Mouse (Mus musculus) embryonic facial prominence, embryonic 11.5 days (tissue): ENCODE measurements at regions not wholly inside any gene's neighbourhood (a gene's known extent, or its start where the extent isn't known, plus 50 kb on each side); places are given as distances from the start of the nearest gene placed in this dataset.
A peak's percentile ranks its signal among the peaks of the same experiment; 100 is the strongest.

Experiments
- ATAC-seq: fragments of 200-750 bp; cut with Nextera tagmentation; replicated peaks from 2 replicates; pipeline ENCODE4 v1.8.0; 2017; ENCODE audit warnings: low read depth; ENCODE audit not compliant: insufficient number of reproducible peaks, low FRiP score, low TSS enrichment
- DNase-seq: peaks from one replicate; pipeline ENCODE4 v3.0.0-alpha.2; 2015; ENCODE audit warnings: low spot score
- H3K27ac ChIP-seq: fragments of 300-500 bp; sonication (generic); replicated peaks from 2 replicates; pipeline ENCODE4 v1.5.1; 2014; ENCODE audit warnings: mild to moderate bottlenecking, low read depth, low read length, control low read depth
- H3K27me3 ChIP-seq: fragments of 300-500 bp; sonication (generic); 2 replicates; pipeline ENCODE4 v1.6.1; 2014; ENCODE audit warnings: mild to moderate bottlenecking, low read length, moderate library complexity, mixed read lengths; ENCODE audit not compliant: control insufficient read depth, insufficient read depth
- H3K36me3 ChIP-seq: fragments of 300-500 bp; sonication (generic); replicated peaks from 2 replicates; pipeline ENCODE4 v1.6.1; 2014; ENCODE audit warnings: low read depth, mild to moderate bottlenecking, low read length, moderate library complexity, mixed read lengths; ENCODE audit not compliant: control insufficient read depth, insufficient read depth
- H3K4me1 ChIP-seq: fragments of 300-500 bp; sonication (generic); 2 replicates; pipeline ENCODE4 v1.6.1; 2014; ENCODE audit warnings: low read length, mixed read lengths; ENCODE audit not compliant: control insufficient read depth, insufficient read depth
- H3K4me2 ChIP-seq: fragments of 300-500 bp; sonication (generic); 2 replicates; pipeline ENCODE4 v1.6.1; 2014; ENCODE audit warnings: low read depth, mild to moderate bottlenecking, control low read depth, low read length, moderate library complexity
- H3K4me3 ChIP-seq: fragments of 300-500 bp; sonication (generic); 2 replicates; pipeline ENCODE4 v1.5.1; 2014; ENCODE audit warnings: low read depth, low read length, control low read depth
- H3K9ac ChIP-seq: fragments of 300-500 bp; sonication (generic); replicated peaks from 2 replicates; pipeline ENCODE4 v1.6.1; 2014; ENCODE audit warnings: mild to moderate bottlenecking, control low read depth, low read length
- H3K9me3 ChIP-seq: fragments of 300-500 bp; sonication (generic); replicated peaks from 2 replicates; pipeline ENCODE4 v1.6.1; 2016; ENCODE audit warnings: mild to moderate bottlenecking, low read length, inconsistent platforms, mixed read lengths; ENCODE audit not compliant: control insufficient read depth
- WGBS: fragments of 180-500 bp; shearing (Covaris S2); extraction: QIAGEN DNeasy Blood & Tissue Kit; methylation state at CpG from one replicate; pipeline ENCODE4 v1.1.7; 2014; 5-methylcytosine and 5-hydroxymethylcytosine counted together

- no peaks in the 10 kb centered on the region for H3K36me3 ChIP-seq
- WGBS = 86% methylated on average over 4 of the region's 4 CpGs
- no peak for DNase-seq
- no peak overlapping the region for H3K9ac ChIP-seq
- no peaks in the 10 kb centered on the region for H3K4me1 ChIP-seq
- no peak overlapping the region for H3K27ac ChIP-seq
- no peaks in the 10 kb centered on the region for H3K9me3 ChIP-seq
- ATAC-seq = no peak
- no peak overlapping the region for H3K4me2 ChIP-seq
- H3K4me3 ChIP-seq = no peak overlapping the region
- no peaks in the 10 kb centered on the region for H3K27me3 ChIP-seq
Observed at GRCm38 (mm10) chr17:9942171-9942570, 272.7 kb upstream of the Pabpc6 start.

DNA sequence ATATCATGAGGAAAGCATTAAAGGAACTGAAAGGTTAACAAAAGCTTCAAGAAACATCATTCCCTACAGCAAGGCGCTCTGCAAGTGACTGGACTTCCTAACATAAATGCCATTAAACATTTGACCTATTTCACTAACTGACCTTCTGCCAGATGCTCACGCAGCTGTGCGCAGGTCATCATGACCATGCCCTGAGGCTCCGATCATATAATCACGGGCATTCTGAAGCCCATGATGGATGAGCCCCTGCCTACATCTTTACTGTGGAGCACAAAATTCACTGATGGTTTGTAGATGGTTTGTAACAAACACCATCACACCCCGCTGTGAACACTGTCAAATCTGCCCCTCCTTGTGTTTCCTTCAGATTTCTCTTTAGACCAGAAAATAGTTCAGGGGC is 270.1 kb upstream of the Pabpc6 start:
- ATAC-seq (no peak), DNase-seq (no peak)
- WGBS = 49% methylated on average over 6 of the region's 6 CpGs
- Histone ChIP-seq H3K27ac (no peak overlapping the region), H3K9ac (no peak overlapping the region), H3K36me3 (no peaks in the 10 kb centered on the region), H3K4me2 (no peak overlapping the region), H3K9me3 (no peaks in the 10 kb centered on the region), H3K4me1 (no peaks in the 10 kb centered on the region), H3K27me3 (no peaks in the 10 kb centered on the region), H3K4me3 (no peak overlapping the region)

DNA sequence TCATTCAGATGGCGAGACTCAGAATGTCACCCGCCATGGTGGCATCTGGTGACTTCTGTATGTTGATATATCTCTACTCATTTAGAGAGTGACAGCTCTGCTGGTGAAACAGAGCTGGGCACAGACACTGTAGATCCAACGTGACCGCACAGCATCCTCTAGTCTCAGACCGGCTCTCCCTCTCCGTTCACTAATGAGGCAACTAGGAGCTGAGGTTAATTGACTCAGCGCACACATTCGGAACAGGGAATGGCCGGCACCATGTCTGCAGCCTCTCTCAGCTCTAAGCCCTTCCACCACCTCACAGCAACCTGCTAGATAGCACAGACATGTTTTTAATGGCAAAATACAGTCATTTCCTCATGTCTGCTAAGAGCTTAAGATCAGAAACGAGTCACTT is 268.9 kb upstream of the Pabpc6 start:
- ATAC-seq (no peak), DNase-seq (no peak)
- Histone ChIP-seq H3K4me2 (no peak overlapping the region), H3K4me3 (no peak overlapping the region), H3K9ac (no peak overlapping the region), H3K9me3 (no peaks in the 10 kb centered on the region), H3K36me3 (no peaks in the 10 kb centered on the region), H3K27me3 (no peaks in the 10 kb centered on the region), H3K27ac (no peak overlapping the region), H3K4me1 (no peaks in the 10 kb centered on the region)
- whole genome bisulfite sequencing = 74% methylated on average over 10 of the region's 10 CpGs

GRCm38 (mm10) chr17:9937211-9937610 is 267.7 kb upstream of the Pabpc6 start:
- no peaks in the 10 kb centered on the region for H3K9me3 ChIP-seq
- H3K4me3 ChIP-seq = no peak overlapping the region
- ATAC-seq = no peak
- H3K4me1 ChIP-seq = no peaks in the 10 kb centered on the region
- H3K4me2 ChIP-seq = no peak overlapping the region
- no peaks in the 10 kb centered on the region for H3K27me3 ChIP-seq
- 80% methylated on average over 5 of the region's 5 CpGs for WGBS
- no peak overlapping the region for H3K27ac ChIP-seq
- no peaks in the 10 kb centered on the region for H3K36me3 ChIP-seq
- no peak overlapping the region for H3K9ac ChIP-seq
- no peak for DNase-seq

DNA sequence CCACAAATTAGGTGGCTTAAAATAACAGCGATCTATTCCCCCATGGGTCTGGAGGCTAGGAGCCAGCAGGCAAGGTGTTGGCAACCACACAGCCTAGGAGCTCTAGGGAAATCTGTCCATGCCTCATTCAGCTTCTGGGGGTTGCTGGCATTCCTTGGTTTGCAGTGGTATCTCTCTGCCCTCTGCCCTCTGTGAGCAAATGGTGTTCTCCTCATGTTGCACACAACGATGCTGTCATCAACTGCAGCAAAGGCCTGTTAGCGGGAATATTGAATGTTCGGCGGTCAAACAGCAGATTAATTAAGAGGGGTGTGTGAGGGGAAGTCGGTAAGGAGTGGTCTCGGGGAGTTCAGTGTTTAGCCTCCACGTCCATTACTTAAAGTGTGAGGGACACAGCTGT is 262.7 kb upstream of the Pabpc6 start:
- no peak overlapping the region for H3K27ac ChIP-seq
- no peaks in the 10 kb centered on the region for H3K9me3 ChIP-seq
- H3K4me2 ChIP-seq = no peak overlapping the region
- DNase-seq (no peak), ATAC-seq (no peak)
- H3K4me3 ChIP-seq = no peak overlapping the region
- H3K9ac ChIP-seq = no peak overlapping the region
- WGBS = 70% methylated on average over 8 of the region's 8 CpGs
- H3K27me3 ChIP-seq = no peaks in the 10 kb centered on the region
- H3K4me1 ChIP-seq = no peaks in the 10 kb centered on the region
- no peaks in the 10 kb centered on the region for H3K36me3 ChIP-seq

DNA sequence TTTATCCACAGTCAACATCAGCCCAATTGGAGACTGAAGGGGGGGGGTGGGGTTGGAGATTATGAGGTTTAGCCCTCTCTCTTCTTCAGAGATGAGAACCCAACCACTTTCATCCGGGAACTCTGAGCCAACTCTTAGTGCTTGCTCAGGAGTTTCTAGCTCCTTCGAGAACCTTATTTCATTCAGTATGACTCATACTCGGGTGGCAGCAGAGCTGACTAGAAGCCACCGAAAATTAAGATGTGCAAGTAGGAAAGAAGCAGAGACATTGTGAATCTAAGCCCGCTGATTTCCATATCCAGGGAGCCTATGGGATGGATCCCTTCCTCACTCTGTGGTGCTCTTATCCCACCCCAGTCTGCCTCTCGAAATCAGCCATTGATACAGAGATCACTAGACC is 262.0 kb upstream of the Pabpc6 start:
- ATAC-seq (no peak), DNase-seq (no peak)
- H3K4me3 ChIP-seq = no peak overlapping the region
- no peaks in the 10 kb centered on the region for H3K4me1 ChIP-seq
- no peak overlapping the region for H3K4me2 ChIP-seq
- 87% methylated on average over 6 of the region's 6 CpGs for WGBS
- H3K27me3 ChIP-seq = no peaks in the 10 kb centered on the region
- no peaks in the 10 kb centered on the region for H3K36me3 ChIP-seq
- no peaks in the 10 kb centered on the region for H3K9me3 ChIP-seq
- H3K27ac ChIP-seq = no peak overlapping the region
- H3K9ac ChIP-seq = no peak overlapping the region

- Histone ChIP-seq H3K4me2 (no peak overlapping the region), H3K4me3 (no peak overlapping the region), H3K27ac (no peak overlapping the region), H3K27me3 (no peaks in the 10 kb centered on the region), H3K36me3 (no peaks in the 10 kb centered on the region), H3K9me3 (no peaks in the 10 kb centered on the region), H3K4me1 (no peaks in the 10 kb centered on the region), H3K9ac (no peak overlapping the region)
- WGBS = 63% methylated on average over 8 of the region's 8 CpGs
- no peak for DNase-seq
- 0 out of 2 replicates have a peak, but pooled peaks have one; percentile 44 for ATAC-seq
Observed at GRCm38 (mm10) chr17:9929448-9930088, 260.1 kb upstream of the Pabpc6 start.

DNA sequence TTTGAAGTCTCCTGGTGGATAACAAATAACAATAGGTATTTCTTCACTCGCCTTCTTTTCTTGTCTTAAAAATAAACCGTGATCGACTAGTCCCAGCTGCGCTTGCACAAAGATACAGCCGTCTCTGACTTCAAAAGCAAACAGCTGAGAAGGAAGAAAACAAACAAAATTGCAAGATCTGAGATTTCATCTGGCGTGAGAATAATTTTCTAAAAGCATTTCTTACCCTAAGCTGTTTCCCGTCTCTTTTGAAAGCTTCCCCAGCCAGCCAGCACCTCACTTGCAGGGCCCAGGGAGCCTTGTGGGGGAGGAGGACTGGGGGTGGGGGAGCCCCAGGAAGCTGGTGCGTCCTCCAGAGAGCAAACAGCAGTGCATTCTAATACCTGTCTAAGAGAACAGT is 258.2 kb upstream of the Pabpc6 start:
- WGBS = 64% methylated on average over 8 of the region's 8 CpGs
- Histone ChIP-seq H3K27me3 (no peaks in the 10 kb centered on the region), H3K4me1 (no peaks in the 10 kb centered on the region), H3K9ac (no peak overlapping the region), H3K4me2 (no peak overlapping the region), H3K9me3 (no peaks in the 10 kb centered on the region), H3K4me3 (no peak overlapping the region), H3K36me3 (no peaks in the 10 kb centered on the region), H3K27ac (no peak overlapping the region)
- ATAC-seq (no peak), DNase-seq (no peak)
